Mouse (Mus musculus): ENCODE results near the gene Stam.

DNA sequence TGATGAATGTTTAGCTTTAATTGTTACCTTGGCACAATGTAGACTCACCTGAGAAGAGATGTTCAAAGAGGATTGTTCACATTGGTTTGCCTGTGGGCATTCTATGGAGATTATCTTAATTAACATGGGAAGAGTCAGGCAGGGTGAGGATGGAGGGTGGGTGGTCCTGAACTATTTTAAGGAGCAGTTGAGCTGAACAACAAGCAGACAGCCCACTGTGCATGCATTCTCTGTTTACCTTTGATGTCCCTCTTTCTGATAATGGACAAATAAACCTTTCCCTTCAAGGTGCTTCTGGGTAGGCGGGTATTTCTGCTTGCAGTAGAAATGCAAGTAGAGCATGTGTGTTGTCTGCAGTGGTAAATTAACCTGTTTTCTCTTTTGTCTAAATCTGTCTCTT lies 30.0 kb downstream of the Stam start:
- no peak for TF ChIP-seq MYOD1 (IDR thresholded peaks at IDR 0.05; ENCODE audit: control insufficient read depth in 1 of 3, insufficient read length in 2 of 3, low read depth in 2 of 3)
- TF ChIP-seq POLR2AphosphoS2 (IDR thresholded peaks at IDR 0.05; ENCODE audit: insufficient read length, low read depth): no peak
- TF ChIP-seq POLR2A (IDR thresholded peaks at IDR 0.05; ENCODE audit: insufficient read length, low read depth): no peak
- TF ChIP-seq MYOG (IDR thresholded peaks at IDR 0.05; ENCODE audit: control insufficient read depth in 1 of 3, insufficient read depth in 1 of 3, insufficient read length in 2 of 3, low read depth in 2 of 3): no peak
- no peak for TF ChIP-seq E2F4 (IDR thresholded peaks at IDR 0.05; ENCODE audit: insufficient read depth)

All from myocyte (in vitro differentiated cells).